Mouse (Mus musculus): Measurements from ENCODE around the gene Rad18. TPM values are rescaled to one million over a fixed set of nuclear protein-coding genes. Genes with fewer than 3 reads are reported as not detected.

Rad18 gene
- polyA plus RNA-seq, 1 experiment = 0.86 TPM

DNA sequence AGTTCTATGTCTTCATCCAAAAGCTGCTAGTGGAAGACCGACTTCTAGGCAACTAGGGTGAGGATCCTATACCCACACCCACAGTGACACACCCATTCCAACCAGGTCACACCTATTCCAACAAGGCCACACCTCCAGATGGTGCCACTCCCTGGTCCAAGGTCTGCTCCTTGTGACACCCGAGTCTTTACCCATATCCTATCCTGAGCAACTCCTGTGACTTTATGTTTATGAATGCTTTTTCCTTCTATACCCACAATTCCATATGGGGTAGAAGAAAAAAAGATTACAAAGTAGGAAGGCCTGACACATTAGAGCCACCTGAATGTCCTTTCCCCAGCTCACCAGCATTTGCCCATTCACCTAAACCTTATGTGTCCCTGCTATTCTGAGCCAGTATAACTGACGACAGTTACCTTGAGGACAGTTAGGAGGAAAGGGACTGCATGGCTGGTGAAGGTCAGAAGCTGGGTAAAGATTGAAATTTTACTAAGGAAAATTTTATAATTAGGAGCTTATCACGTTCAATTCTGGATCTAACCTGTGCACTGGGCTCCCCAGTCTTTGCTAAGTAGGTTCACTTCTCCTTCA is 78.7 kb downstream of the Rad18 start:
- WGBS = 93% methylated on average over 4 of the region's 4 CpGs
- DNase-seq = no peak
- Histone ChIP-seq H3K27ac (ENCODE audit: insufficient read depth, low read depth, low read length) (no peak overlapping the region), H3K27me3 (replicated peaks; ENCODE audit: control insufficient read depth, insufficient read depth, low read length) (no peaks in the 10 kb centered on the region), H3K4me3 (ENCODE audit: insufficient read depth, low read depth, low read length) (no peak overlapping the region), H3K4me1 (ENCODE audit: control insufficient read depth, insufficient read depth, low read length) (no peaks in the 10 kb centered on the region), H3K36me3 (ENCODE audit: control insufficient read depth, insufficient read depth, low read length) (no peaks in the 10 kb centered on the region)
- TF ChIP-seq POLR2A (IDR thresholded peaks at IDR 0.05; ENCODE audit: low read depth, low read length) = no peak
- TF ChIP-seq CTCF (conservative IDR thresholded peaks at IDR 0.05; ENCODE audit: insufficient read depth, insufficient read length, low read depth, low read length) = no peak

- Histone ChIP-seq H3K27me3 (replicated peaks; ENCODE audit: control insufficient read depth, insufficient read depth, low read length) (no peaks in the 10 kb centered on the region), H3K4me1 (ENCODE audit: control insufficient read depth, insufficient read depth, low read length) (no peaks in the 10 kb centered on the region), H3K4me3 (ENCODE audit: insufficient read depth, low read depth, low read length) (no peak overlapping the region), H3K27ac (ENCODE audit: insufficient read depth, low read depth, low read length) (no peak overlapping the region), H3K36me3 (ENCODE audit: control insufficient read depth, insufficient read depth, low read length) (no peaks in the 10 kb centered on the region)
- 37% methylated on average over 4 of the region's 4 CpGs for WGBS
- no peak for DNase-seq
- TF ChIP-seq POLR2A (IDR thresholded peaks at IDR 0.05; ENCODE audit: low read depth, low read length) (no peak), CTCF (conservative IDR thresholded peaks at IDR 0.05; ENCODE audit: insufficient read depth, insufficient read length, low read depth, low read length) (no peak)
These were observed 87.5 kb downstream of the Rad18 start for GRCm38 (mm10) chr6:112609027-112609426.

DNA sequence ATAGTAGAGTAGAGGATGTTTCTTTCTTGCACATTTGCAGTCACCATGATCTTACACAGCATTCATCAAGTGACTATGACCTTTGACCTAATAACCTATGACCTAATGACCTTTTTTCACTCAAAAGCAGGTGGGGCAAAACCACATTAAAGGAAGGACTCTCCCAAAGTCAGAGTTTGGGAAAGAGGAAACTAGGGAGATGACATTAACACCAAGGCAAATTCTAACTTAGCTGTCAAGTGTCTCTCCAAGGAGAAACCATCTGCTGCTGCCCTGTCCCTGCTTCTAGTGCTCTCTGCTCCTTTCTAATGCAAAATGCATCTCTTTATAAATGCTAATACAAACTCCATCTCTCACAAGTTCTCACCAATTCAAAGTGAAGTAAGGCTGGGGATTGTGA is 92.6 kb downstream of the Rad18 start:
- H3K27ac ChIP-seq (ENCODE audit: insufficient read depth, low read depth, low read length) = no peak overlapping the region
- DNase-seq = no peak
- no peaks in the 10 kb centered on the region for H3K36me3 ChIP-seq (ENCODE audit: control insufficient read depth, insufficient read depth, low read length)
- H3K27me3 ChIP-seq (replicated peaks; ENCODE audit: control insufficient read depth, insufficient read depth, low read length) = no peaks in the 10 kb centered on the region
- H3K4me3 ChIP-seq (ENCODE audit: insufficient read depth, low read depth, low read length) = no peak overlapping the region
- no peak for TF ChIP-seq POLR2A (IDR thresholded peaks at IDR 0.05; ENCODE audit: low read depth, low read length)
- no peak for TF ChIP-seq CTCF (conservative IDR thresholded peaks at IDR 0.05; ENCODE audit: insufficient read depth, insufficient read length, low read depth, low read length)
- H3K4me1 ChIP-seq (ENCODE audit: control insufficient read depth, insufficient read depth, low read length) = no peaks in the 10 kb centered on the region

GRCm38 (mm10) chr6:112594971-112595370 is 101.5 kb downstream of the Rad18 start:
- TF ChIP-seq CTCF (conservative IDR thresholded peaks at IDR 0.05; ENCODE audit: insufficient read depth, insufficient read length, low read depth, low read length) = no peak
- no peak for TF ChIP-seq POLR2A (IDR thresholded peaks at IDR 0.05; ENCODE audit: low read depth, low read length)
- H3K27me3 ChIP-seq (replicated peaks; ENCODE audit: control insufficient read depth, insufficient read depth, low read length) = no peaks in the 10 kb centered on the region
- H3K36me3 ChIP-seq (ENCODE audit: control insufficient read depth, insufficient read depth, low read length) = no peaks in the 10 kb centered on the region
- no peak overlapping the region for H3K4me3 ChIP-seq (ENCODE audit: insufficient read depth, low read depth, low read length)
- H3K4me1 ChIP-seq (ENCODE audit: control insufficient read depth, insufficient read depth, low read length) = no peaks in the 10 kb centered on the region
- no peak overlapping the region for H3K27ac ChIP-seq (ENCODE audit: insufficient read depth, low read depth, low read length)
- DNase-seq = no peak
- WGBS = 89% methylated on average over 7 of the region's 7 CpGs

- Histone ChIP-seq H3K27me3 (replicated peaks; ENCODE audit: control insufficient read depth, insufficient read depth, low read length) (no peaks in the 10 kb centered on the region), H3K36me3 (ENCODE audit: control insufficient read depth, insufficient read depth, low read length) (no peaks in the 10 kb centered on the region), H3K4me1 (ENCODE audit: control insufficient read depth, insufficient read depth, low read length) (no peaks in the 10 kb centered on the region), H3K4me3 (ENCODE audit: insufficient read depth, low read depth, low read length) (no peak overlapping the region), H3K27ac (ENCODE audit: insufficient read depth, low read depth, low read length) (no peak overlapping the region)
- DNase-seq = no peak
- TF ChIP-seq CTCF (conservative IDR thresholded peaks at IDR 0.05; ENCODE audit: insufficient read depth, insufficient read length, low read depth, low read length) (no peak), POLR2A (IDR thresholded peaks at IDR 0.05; ENCODE audit: low read depth, low read length) (no peak)
- 67% methylated on average over 1 of the region's 1 CpGs for WGBS
These were observed 108.6 kb downstream of the Rad18 start for GRCm38 (mm10) chr6:112587912-112588311.

- no peak for DNase-seq
- no peaks in the 10 kb centered on the region for H3K36me3 ChIP-seq (ENCODE audit: control insufficient read depth, insufficient read depth, low read length)
- WGBS = 63% methylated on average over 4 of the region's 4 CpGs
- no peak for TF ChIP-seq POLR2A (IDR thresholded peaks at IDR 0.05; ENCODE audit: low read depth, low read length)
- no peak for TF ChIP-seq CTCF (conservative IDR thresholded peaks at IDR 0.05; ENCODE audit: insufficient read depth, insufficient read length, low read depth, low read length)
- no peak overlapping the region for H3K27ac ChIP-seq (ENCODE audit: insufficient read depth, low read depth, low read length)
- H3K4me3 ChIP-seq (ENCODE audit: insufficient read depth, low read depth, low read length) = no peak overlapping the region
- H3K4me1 ChIP-seq (ENCODE audit: control insufficient read depth, insufficient read depth, low read length) = no peaks in the 10 kb centered on the region
- H3K27me3 ChIP-seq (replicated peaks; ENCODE audit: control insufficient read depth, insufficient read depth, low read length) = no peaks in the 10 kb centered on the region
These were observed 109.5 kb downstream of the Rad18 start for GRCm38 (mm10) chr6:112586999-112587398.

GRCm38 (mm10) chr6:112584961-112585360 is 111.5 kb downstream of the Rad18 start:
- Histone ChIP-seq H3K4me1 (ENCODE audit: control insufficient read depth, insufficient read depth, low read length) (no peaks in the 10 kb centered on the region), H3K4me3 (ENCODE audit: insufficient read depth, low read depth, low read length) (no peak overlapping the region), H3K27ac (ENCODE audit: insufficient read depth, low read depth, low read length) (no peak overlapping the region), H3K27me3 (replicated peaks; ENCODE audit: control insufficient read depth, insufficient read depth, low read length) (no peaks in the 10 kb centered on the region), H3K36me3 (ENCODE audit: control insufficient read depth, insufficient read depth, low read length) (no peaks in the 10 kb centered on the region)
- no peak for TF ChIP-seq CTCF (conservative IDR thresholded peaks at IDR 0.05; ENCODE audit: insufficient read depth, insufficient read length, low read depth, low read length)
- TF ChIP-seq POLR2A (IDR thresholded peaks at IDR 0.05; ENCODE audit: low read depth, low read length) = no peak
- no peak for DNase-seq
- WGBS = 83% methylated on average over 5 of the region's 5 CpGs
